Mouse (Mus musculus) kidney, postnatal 14 days (tissue): ENCODE results near the gene Endod1.

Experiments used
- DNase-seq: peaks from one replicate; pipeline ENCODE4 v3.0.0; 2022; ENCODE audit warnings: mixed read lengths

Endod1 gene

DNA sequence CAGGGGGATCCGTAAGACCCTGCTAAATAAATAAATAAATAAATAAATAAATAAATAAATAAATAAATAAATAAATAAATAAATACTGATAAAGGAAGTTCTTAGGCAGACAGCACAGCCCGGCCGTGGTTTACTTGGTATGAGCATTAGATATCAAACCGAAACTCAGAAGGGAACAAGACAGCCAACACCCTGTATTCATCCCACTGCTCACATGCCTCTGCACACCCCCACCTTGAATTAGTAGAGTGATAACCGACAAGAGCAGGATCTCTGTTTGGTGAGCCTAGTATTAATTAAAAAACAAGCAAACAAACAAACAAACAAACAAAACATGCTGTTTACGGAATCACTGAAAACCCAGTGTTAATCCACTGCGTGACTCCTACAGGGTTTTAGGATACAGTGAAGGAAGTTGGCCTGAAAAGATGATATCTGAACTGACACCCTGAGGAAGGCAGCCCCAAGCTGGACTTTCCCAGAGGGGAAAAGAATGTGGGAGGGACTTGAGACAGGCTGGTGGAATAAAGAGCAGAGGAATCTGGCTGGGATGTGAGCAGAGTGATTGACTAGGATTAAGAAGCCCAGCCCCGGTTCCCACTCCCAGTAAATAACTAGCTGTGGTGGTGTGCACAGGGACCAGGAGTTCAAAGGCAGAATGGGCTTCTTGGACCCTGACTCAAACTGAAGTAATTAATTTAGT, at the start of gene Endod1:
Endod1 (minus strand) TSS at position 155 of the 703 bp plus-strand sequence.
- DNase-seq = peak; percentile 67

DNA sequence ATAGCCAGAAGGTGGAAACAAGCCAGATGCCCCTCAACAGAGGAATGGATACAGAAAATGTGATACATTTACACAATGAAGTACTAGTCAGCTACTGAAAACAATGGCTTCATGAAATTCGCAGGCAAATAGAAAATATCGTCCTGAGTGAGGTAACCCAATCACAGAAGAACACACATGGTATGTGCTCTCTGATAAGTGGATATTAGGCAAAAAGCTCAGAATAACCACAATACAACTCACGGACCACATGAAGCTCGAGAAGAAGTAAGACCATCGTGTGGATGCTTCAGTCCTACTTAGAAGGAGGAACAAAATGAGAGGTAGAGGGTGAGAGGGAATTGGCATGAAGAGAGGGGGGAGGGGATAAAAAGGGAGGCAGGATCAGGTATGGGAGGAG, 27.8 kb upstream of the Endod1 start:
- no peak for DNase-seq

DNA sequence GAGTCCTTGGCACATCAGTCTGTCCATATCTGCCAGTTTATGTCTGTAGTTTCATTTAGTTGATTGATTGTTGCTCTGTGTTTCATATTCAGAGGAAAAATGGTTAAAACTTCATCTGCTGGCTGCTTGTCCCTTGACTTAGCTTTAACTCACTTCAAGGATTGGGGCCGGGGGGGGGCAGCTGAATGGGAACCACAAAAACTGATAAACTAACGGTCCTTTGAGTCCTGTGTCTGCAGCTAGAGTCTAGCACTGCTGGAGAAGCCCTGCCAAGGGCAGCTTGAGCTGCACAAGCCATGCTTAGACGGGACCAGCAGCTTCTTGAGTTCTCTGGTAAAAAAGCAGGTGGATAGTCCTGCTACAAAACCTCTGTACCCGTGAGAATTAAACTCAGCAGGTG, 26.7 kb upstream of the Endod1 start:
- DNase-seq = no peak

DNA sequence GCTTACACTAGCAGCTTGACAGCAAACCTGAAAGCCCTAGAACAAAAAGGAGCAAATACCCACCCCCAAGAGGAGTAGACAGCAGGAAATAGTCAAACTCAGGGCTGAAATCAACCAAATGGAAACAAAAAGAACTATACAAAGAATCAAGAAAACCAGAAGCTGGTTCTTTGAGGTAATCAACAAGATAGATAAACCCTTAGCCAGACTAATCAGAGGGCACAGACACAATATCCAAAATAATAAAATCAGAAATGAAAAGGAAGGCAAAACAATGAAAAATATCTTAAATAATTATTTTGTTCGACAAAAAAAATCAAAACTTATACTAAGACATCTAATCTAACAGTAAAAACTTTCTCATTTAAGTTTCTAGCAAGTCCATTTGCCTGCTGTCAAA, 24.7 kb upstream of the Endod1 start:
- no peak for DNase-seq

DNA sequence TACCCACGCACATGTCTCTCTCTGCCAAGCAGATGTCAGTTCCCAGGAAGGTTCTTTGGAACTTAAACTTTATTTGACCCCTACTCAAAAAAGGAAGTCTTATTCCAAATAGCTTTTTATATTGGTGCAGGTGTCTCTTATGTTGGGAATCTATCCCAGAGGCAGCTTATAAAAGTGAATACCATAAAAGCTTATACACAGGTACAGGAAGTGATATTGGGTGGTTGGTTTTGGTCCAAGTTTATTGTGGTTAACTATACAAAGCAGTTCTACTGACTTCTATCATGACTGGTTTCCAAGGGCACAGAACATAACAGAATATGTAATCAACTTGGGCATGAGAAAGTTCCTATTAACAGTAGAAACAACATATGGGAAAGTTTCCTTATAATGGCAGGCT, 20.8 kb upstream of the Endod1 start:
- no peak for DNase-seq

DNA sequence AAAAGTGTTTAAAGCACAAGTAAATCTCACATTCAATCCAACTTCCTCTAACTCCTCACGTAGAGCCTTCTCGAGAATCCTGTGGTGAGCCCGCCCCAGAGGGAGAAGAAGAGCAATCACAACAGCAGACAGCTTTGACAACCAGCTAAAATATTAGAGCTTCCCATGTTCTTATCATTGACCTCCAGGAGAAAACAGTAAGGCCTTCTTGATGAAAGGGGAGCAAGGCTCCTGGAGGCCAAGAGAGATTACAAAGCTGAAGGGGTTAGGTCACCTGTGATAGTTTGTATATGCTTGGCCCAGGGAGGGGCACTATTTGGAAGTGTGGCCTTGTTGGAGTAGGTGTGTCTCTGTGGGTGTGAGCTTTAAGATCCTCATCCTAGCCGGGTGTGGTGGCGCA, 19.1 kb upstream of the Endod1 start:
- no peak for DNase-seq

DNA sequence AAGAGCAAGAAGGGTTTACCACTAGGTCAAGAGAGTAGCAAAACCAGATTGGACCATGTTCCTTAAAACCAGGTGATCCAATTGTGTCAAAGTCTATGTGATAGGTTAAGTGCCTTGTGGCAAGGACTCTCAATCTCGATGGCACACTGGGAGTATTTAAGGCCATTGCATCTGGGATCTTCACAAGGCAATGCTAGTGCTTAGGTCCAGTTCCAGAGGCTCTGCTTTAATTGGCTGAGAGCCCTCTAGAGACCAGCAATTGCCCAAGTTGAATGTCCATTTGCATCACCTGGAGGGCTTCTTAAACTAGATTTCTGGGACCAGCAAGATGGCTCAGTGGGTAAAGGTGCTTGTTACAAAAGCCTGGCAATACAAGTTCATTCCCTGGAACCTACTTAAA, 17.6 kb upstream of the Endod1 start:
- no peak for DNase-seq

DNA sequence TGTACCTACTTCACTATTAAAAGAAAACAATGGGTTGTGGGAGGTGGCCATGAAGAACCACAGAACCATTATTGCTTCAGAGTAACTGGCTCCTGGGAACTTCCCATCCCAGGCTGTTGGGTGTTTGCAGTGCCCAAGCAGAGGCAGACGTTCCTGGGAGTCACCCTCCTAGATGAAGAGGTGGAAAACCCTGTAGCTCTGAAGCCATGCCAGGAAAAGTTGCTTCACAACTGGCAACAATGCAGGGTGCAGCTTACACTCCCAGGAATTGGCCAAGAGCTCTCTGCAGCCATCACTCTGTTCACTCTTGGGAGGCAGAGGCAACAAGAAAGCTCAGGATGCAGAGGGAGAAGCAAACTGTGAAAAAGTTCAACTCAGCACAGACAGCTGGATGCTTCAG, 16.8 kb upstream of the Endod1 start:
- DNase-seq = no peak

DNA sequence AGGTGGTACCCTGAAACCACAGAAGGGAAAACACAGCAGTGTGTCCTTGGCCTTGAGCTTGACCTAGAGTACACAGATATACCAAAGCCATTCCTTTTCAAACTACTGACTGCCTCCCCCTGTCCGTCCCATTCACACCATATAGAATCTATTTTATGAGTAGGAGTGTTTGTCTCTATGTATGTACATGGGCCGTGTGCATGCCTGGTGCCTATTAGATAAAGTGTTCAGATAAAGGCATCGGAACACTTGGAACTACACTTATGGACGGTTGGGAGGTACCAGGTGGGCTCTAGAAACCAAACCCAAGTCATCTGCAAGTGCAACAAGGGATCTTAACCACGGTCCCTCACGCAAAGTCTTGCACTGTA, 16.1 kb upstream of the Endod1 start:
- DNase-seq = no peak

DNA sequence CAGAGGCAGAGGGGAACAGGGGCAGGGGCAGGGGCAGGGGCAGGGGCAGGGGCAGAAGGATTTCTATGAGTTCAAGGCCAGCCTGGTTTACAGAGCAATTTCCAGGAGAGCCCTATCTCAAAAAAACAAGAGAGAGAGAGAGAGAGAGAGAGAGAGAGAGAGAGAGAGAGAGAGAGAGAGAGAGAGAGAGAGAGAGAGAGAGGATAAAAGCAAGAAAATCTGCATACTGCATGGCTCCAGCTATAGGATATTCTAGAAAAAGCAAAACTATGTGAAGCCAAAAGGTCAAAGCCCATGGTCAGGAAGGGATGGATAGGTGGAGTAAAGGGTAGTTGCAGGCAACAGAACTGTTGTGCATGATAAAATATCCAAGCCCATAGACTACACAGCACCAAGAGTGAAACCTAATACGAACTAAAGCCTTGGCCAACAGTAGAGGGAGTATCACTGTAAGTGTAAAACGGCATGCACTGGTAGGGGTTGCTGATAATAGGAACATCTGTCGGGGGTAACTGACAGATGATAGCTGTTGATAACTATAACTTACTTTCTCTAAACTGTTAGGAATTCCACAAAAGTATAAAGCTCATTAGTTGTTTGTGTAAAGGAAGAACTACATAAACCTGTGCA, 15.6 kb upstream of the Endod1 start:
- no peak for DNase-seq

DNA sequence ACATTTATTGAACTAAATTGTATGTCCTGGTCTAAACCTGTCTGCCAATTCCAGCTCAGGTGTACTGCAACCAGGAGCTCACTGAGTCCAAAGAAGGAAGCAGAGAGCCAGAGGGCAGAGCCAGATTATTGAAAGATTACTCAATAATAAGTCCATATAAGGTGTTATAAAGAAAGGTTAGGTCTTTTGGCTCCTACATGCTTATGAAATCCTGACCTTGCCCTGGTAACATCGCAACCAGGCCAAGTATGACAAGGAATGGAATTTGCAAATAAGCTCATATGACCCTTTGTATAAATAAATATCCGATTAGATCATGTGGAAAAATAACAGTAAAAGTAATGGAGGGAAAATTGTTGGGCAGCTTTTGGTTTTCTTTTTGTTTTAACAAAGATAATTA, 14.8 kb upstream of the Endod1 start:
- no peak for DNase-seq

DNA sequence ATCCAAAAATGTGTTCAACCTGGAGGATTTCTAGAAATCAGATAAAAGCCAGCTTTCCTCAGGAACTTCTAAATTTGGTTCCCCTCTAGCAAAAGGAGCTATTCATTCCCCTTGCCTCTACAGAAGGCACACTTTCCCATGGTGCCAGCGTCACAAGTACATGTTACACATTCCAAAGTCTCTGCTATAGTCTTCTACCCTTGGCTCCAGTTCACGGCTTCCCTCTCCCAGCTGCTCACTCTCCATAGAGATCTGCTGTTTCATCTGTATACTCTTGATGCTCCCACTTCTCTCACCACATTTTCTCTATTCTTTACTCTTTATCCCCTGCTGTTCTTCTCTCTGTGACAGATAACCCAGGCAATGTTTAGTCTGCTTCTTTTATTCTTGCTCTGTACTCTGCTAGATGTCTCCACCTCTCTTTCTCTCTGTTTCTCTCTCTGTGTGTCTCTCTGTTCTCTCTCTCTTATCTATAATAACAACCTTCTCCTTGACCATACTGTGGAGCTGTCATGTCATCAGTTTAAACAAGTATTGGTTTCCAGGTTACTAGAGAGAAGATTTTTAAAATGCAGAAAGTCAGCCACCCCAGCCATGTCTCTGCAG, 13.8 kb upstream of the Endod1 start:
- DNase-seq = no peak

DNA sequence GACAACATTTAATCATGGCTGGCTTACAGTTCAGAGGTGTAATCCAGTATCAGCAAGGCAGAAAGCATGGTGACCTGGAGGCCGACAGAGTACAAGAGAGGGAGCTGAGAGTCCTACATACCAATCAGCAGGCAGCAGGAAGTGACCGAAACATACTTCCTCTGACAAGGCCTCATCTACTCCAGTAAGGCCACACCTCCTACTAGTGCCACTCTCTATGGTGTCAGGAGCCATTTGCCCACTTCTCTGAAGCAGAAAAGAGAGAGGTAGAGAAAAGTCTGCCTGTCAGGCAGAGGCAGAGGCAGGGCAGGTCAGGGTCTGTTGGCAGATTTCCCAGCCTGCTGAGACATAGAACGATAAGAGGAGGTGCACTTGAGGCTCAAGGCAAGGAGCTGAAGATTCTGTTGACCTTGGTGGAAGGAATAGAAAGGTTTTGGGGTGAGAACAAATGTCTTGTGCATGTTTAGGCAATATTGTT, 10.6 kb upstream of the Endod1 start:
- no peak for DNase-seq

DNA sequence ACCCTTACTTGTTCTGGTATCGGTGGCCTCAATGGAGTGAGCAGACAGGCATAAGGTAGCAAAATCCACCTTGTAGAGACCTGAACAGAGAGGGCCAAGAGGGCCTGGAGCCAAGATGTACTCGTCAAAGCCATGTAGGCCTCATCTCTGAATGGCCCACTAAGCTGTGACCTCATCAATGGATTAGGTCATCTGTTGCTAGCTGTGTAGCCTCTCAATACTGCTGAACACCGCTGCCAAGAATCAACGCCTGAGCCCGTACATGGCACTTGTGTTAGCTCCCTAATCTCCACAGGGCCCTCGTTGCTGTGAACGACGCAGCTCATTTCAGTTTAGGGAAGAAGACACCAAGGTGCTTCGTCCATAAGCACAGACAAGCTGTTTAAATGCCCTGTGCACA, 10.0 kb upstream of the Endod1 start:
- DNase-seq = no peak

DNA sequence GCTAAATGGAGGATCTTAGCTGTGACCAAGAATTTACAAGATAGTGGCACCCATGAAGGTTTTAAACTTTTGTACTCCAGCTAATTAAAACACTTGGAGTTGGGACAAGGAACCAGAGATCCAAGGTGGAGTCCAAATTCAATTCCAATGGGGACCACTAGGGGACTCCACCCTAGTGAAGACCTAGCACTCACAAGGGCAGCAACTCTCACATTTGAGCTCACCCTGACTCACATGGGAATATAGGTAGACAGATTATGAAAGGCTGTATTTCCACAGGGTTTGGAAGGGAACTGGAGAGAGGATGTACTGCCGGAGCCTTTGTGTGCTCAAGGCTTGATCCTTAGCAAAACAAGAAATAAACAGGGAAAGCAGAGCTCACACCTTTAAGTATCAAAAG, 9.0 kb upstream of the Endod1 start:
- no peak for DNase-seq

DNA sequence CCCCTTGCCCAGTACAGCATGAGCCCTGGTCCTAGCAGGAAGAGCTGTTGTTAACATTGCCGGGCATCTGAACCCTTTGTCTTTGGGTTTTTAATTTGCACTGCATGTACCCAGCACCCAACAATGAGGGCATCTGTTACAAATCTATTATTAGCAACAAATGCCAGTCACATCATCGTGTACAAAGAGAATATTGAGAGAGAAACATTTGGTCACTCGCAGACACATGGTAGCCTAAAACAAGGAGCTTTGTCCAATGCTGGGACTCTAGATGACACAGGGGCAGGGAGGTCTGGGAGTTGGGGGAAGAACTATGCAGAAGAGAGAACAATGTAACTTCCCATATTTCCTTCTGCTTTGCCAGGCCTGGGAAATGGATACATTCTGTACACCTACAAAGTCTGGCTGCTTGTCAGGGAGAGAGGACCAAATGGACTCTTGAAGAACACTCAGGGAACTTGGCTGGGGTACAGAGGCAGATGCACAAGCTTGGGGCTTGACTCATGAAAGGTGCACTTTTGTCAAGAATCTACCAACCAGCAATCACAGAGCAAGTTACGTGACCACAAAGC, 7.8 kb upstream of the Endod1 start:
- no peak for DNase-seq

DNA sequence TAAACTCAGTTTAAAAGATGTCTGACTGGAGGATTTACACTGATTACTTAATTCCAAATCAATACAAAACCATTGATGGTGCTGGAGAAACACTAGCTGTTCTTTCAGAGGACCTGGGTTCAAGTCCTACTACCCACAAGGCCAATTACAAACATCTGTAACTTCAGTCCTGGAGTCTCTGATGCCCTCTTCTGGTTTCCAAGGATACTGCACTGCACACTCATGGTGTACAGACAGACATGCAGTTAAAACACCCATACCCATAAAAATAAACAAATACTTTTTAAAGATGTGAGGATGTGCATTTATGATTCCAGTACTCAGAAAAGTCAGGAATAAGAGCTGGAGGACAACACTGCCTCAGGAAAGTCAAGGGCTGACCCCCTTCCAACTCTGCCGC, 6.7 kb upstream of the Endod1 start:
- no peak for DNase-seq

DNA sequence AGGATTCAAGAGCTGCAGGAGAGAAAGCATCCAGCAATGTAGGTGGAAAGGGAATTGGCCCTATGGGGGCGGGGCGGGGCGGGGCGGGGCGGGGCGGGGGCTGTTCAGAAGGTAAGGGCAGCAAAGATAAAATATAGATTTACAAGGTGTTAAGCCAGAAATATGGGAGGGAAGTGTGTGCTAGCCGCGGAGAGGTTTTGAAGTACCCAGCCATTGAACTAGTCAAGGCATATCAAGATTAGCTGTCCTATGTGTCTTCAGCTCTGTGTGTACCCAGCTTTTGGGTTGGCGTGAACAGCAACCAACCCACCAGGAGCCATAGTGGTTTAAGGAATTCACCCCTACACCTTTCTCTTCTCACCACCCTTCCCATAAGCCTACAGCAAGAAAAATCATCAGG, 5.5 kb upstream of the Endod1 start:
- DNase-seq = no peak

DNA sequence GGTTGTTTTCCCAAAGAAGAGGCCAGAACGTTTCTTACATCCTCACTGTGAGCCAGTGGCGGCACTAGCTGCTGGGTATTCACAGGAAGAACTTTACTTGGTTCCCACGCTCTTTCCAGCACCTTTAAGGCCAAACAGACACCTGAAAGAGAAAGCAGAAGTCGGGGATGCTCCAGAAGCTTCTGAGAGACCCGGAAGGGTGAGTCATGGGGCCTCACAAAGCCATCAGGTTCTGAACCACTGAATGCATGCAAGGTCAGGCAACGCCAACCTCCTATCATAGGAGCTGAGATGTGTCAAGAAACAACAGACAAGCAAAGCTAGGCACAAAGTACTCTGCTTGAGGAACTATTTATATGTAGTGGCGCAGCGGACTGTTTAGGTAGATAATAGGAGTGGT, 4.4 kb upstream of the Endod1 start:
- no peak for DNase-seq

DNA sequence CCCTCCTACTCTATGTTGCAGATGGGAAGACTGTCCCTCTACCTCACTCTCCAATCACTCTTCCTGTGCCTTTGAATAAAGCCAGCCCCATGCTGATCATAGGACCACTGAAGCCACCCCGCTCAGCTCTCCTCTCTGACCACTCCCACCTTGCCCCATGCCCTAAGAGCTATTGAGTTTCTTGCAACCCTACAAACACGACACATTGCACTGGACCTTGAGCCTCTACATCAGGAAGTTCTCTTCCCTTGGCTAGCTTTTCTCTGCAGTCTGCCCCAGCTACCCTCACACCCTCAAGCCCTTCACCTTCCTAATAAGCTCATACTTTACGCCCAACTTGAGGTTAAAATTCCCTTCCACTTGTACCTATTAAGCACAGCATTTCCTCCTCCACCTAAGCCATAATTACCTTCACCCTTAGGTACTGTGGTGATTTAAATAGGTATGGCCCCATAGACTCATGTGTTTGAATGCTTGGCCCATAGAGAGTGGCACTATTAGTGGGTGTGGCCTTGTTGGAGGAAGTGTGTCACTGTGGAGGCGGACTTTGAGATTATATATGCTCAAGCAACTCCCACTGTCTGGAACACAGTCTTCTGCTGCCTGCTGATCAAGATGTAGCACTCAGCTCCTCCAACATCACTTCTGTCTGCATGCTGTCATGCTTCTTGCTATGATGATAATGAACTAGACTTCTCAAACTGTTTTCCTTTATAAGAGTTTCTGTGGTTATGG, 2.0 kb upstream of the Endod1 start:
- DNase-seq = no peak

DNA sequence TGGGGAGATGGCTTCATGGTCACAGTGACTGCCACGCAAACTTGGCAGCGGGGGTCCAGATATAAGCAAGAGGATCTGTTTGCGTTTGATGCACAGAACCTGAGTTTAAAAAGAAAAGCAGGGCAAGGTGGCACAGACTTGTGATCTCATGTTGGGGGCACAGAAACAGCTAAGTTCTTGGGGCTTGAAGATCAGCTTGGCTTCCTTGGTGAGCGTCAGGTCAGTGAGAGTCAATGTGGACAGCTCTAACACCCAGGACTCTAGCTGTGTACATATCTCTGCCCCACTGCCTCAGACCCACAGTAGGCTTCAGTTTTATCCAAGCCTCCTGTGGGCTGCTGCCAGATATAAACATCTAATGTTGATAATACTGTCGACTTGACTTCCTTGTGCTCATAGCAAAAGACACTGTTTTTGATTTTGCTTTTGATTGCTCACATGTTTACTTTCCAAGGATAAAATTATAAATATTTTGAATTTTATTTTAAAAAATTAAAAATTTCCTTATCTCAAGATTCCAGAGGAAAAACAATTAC, 1.0 kb upstream of the Endod1 start:
- no peak for DNase-seq

DNA sequence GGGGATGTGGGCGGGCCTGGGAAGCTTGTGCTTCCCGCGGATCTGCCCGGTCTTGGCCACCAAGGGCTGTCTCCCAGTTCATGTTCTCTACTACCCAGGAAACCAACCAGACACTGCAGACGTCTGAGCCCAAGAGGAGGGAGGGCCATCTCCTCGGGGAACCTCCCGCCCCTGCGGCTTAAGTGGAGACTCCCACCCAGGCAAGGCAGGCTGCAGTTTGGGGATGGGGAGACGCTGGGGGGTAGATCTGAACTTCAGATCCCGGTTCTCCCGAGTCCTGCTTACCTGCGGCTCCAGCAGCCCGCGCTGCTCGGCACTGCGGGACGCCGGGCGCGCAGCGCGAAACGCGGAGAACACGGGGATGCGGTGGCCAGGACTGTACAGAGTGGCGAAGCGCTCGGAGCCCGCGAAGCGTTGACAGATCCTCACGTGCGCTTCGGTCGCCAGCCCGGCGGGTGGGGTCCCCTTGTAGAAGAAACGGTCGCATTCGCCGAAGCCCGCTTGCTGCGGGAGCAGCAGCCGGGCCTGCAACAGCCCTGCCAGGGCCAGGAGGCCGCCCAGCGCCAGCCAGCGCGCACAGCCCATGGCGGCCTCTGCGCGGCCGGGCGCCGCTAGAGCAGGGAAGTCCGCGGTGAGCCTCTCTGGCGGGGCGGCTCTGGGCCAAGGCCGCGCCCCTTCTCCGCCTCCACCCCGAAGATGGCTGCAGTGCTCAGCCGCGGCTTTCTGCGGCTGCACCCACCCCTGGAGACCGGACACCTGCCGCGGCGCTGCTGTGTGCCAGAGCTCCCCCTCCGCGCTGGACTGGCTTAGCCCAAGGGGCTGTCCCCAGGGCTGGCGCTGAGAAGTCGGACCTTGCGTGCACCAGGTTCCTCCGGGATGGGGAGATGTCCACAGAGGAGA, 671 bp downstream of the Endod1 start:
- peak; percentile 92 for DNase-seq
